Mouse (Mus musculus) neural tube, embryonic 15.5 days (tissue): Measurements from ENCODE around the gene Ccser2. TPM values are rescaled to one million over a fixed set of nuclear protein-coding genes. Genes with fewer than 3 reads are reported as not detected.
"Not testable (repeated sequence)": the region's sequence is repeated elsewhere in the genome, so short reads cannot be mapped to it uniquely, and the experiment has no call there.

Source experiments
- ATAC-seq: fragments of 200-750 bp; cut with Nextera tagmentation; 2 replicates; pipeline ENCODE4 v1.8.0; 2017; ENCODE audit warnings: mild to moderate bottlenecking, moderate TSS enrichment, moderate library complexity; ENCODE audit not compliant: low FRiP score
- H3K27ac ChIP-seq: fragments of 300-500 bp; sonication (generic); replicated peaks from 2 replicates; pipeline ENCODE4 v1.5.1; 2015; ENCODE audit warnings: mild to moderate bottlenecking, inconsistent platforms
- H3K27me3 ChIP-seq: fragments of 300-500 bp; sonication (generic); replicated peaks from 2 replicates; pipeline ENCODE4 v1.6.1; 2015; ENCODE audit warnings: inconsistent platforms
- H3K36me3 ChIP-seq: fragments of 300-500 bp; sonication (generic); 2 replicates; pipeline ENCODE4 v1.6.1; 2015; ENCODE audit warnings: inconsistent platforms
- H3K4me1 ChIP-seq: fragments of 300-500 bp; sonication (generic); 2 replicates; pipeline ENCODE4 v1.6.1; 2015; ENCODE audit warnings: inconsistent platforms
- H3K4me2 ChIP-seq: fragments of 300-500 bp; sonication (generic); 2 replicates; pipeline ENCODE4 v1.6.1; 2015; ENCODE audit warnings: inconsistent platforms, mild to moderate bottlenecking, moderate library complexity
- H3K4me3 ChIP-seq: fragments of 300-500 bp; sonication (generic); replicated peaks from 2 replicates; pipeline ENCODE4 v1.5.1; 2015; ENCODE audit warnings: mild to moderate bottlenecking, inconsistent platforms
- H3K9ac ChIP-seq: fragments of 300-500 bp; sonication (generic); replicated peaks from 2 replicates; pipeline ENCODE4 v1.6.1; 2015; ENCODE audit warnings: mild to moderate bottlenecking, inconsistent platforms
- H3K9me3 ChIP-seq: fragments of 300-500 bp; sonication (generic); replicated peaks from 2 replicates; pipeline ENCODE4 v1.6.1; 2016; ENCODE audit warnings: inconsistent platforms
- WGBS: fragments of 180-500 bp; shearing (Covaris S2); methylation state at CpG from one replicate; pipeline ENCODE4 v1.1.7; 2015; ENCODE audit warnings: mixed read lengths; 5-methylcytosine and 5-hydroxymethylcytosine counted together
- polyA plus RNA-seq: library from polyadenylated mRNA; unstranded; fragments of >200 nt; fragmentation: Nextera tagmentation; extraction: Ambion mirVana; gene quantifications from 2 replicates; pipeline ENCODE4 v1.2.1, GENCODE M21; 2015

The Ccser2 gene
- polyA plus RNA-seq: 89.7 and 97.4 TPM in 2 replicates

- H3K4me2 ChIP-seq: peak within 1 kb of the TSS; percentile 60
- WGBS: 1% methylated on average over 35 of the region's 39 CpGs
- peak within 1 kb of the TSS; percentile 89 for H3K4me3 ChIP-seq
- no peaks in the 10 kb centered on the region for H3K36me3 ChIP-seq
- no peaks in the 10 kb centered on the region for H3K27me3 ChIP-seq
- peak within 1 kb of the TSS; percentile 98 for H3K9ac ChIP-seq
- peak within 1 kb of the TSS; percentile 93 for H3K27ac ChIP-seq
- peaks cover 28% of the 10 kb centered on the region for H3K4me1 ChIP-seq
- peak; percentile 100 for ATAC-seq
- no peaks in the 10 kb centered on the region for H3K9me3 ChIP-seq
Observed at GRCm38 (mm10) chr14:36968628-36969147, at the start of gene Ccser2. Gene Ccser2, minus strand, starts transcription at chr14:36968777.

GRCm38 (mm10) chr14:37015894-37016293 is 47.3 kb upstream of the Ccser2 start:
- Histone ChIP-seq H3K27me3 (no peaks in the 10 kb centered on the region), H3K9ac (no peak overlapping the region), H3K4me3 (no peak overlapping the region), H3K4me1 (0 out of 2 replicates have a peak, but pooled peaks cover 2% of the 10 kb centered on the region), H3K4me2 (no peak overlapping the region), H3K9me3 (no peaks in the 10 kb centered on the region), H3K27ac (no peak overlapping the region), H3K36me3 (no peaks in the 10 kb centered on the region)
- no peak for ATAC-seq
- 45% methylated on average over 5 of the region's 5 CpGs for WGBS

GRCm38 (mm10) chr14:37013644-37014043 is 45.1 kb upstream of the Ccser2 start:
- H3K4me1 ChIP-seq: 0 out of 2 replicates have a peak, but pooled peaks cover 2% of the 10 kb centered on the region
- no peak overlapping the region for H3K9ac ChIP-seq
- ATAC-seq: no peak
- no peaks in the 10 kb centered on the region for H3K9me3 ChIP-seq
- no peak overlapping the region for H3K4me3 ChIP-seq
- no peaks in the 10 kb centered on the region for H3K36me3 ChIP-seq
- no peak overlapping the region for H3K4me2 ChIP-seq
- 40% methylated on average over 3 of the region's 3 CpGs for WGBS
- no peaks in the 10 kb centered on the region for H3K27me3 ChIP-seq
- no peak overlapping the region for H3K27ac ChIP-seq

- H3K4me1 ChIP-seq: 0 out of 2 replicates have a peak, but pooled peaks cover 2% of the 10 kb centered on the region
- no peak overlapping the region for H3K4me3 ChIP-seq
- H3K9ac ChIP-seq: no peak overlapping the region
- no peak overlapping the region for H3K27ac ChIP-seq
- no peaks in the 10 kb centered on the region for H3K27me3 ChIP-seq
- H3K36me3 ChIP-seq: no peaks in the 10 kb centered on the region
- ATAC-seq: no peak
- no peaks in the 10 kb centered on the region for H3K9me3 ChIP-seq
- WGBS: 93% methylated on average over 2 of the region's 2 CpGs
- no peak overlapping the region for H3K4me2 ChIP-seq
Observed at GRCm38 (mm10) chr14:37009686-37010085, 41.1 kb upstream of the Ccser2 start.

- Histone ChIP-seq H3K4me3 (no peak overlapping the region), H3K27ac (no peak overlapping the region), H3K36me3 (no peaks in the 10 kb centered on the region), H3K9me3 (no peaks in the 10 kb centered on the region), H3K4me2 (no peak overlapping the region), H3K9ac (no peak overlapping the region), H3K4me1 (no peaks in the 10 kb centered on the region), H3K27me3 (no peaks in the 10 kb centered on the region)
- no peak for ATAC-seq
- 81% methylated on average over 8 of the region's 8 CpGs for WGBS
Observed at GRCm38 (mm10) chr14:37006489-37006888, 37.9 kb upstream of the Ccser2 start.

GRCm38 (mm10) chr14:37005865-37006264 is 37.3 kb upstream of the Ccser2 start:
- H3K4me3 ChIP-seq: no peak overlapping the region
- no peak overlapping the region for H3K4me2 ChIP-seq
- H3K27me3 ChIP-seq: no peaks in the 10 kb centered on the region
- H3K27ac ChIP-seq: no peak overlapping the region
- H3K9me3 ChIP-seq: no peaks in the 10 kb centered on the region
- WGBS: 19% methylated on average over 3 of the region's 3 CpGs
- H3K4me1 ChIP-seq: no peaks in the 10 kb centered on the region
- H3K9ac ChIP-seq: no peak overlapping the region
- ATAC-seq: 0 out of 2 replicates have a peak, but pooled peaks have one; percentile 41
- no peaks in the 10 kb centered on the region for H3K36me3 ChIP-seq

GRCm38 (mm10) chr14:37003431-37004095 is 35.0 kb upstream of the Ccser2 start:
- ATAC-seq: no peak
- H3K4me2 ChIP-seq: no peak overlapping the region
- no peak overlapping the region for H3K9ac ChIP-seq
- no peaks in the 10 kb centered on the region for H3K27me3 ChIP-seq
- H3K9me3 ChIP-seq: no peaks in the 10 kb centered on the region
- H3K4me1 ChIP-seq: no peaks in the 10 kb centered on the region
- H3K27ac ChIP-seq: no peak overlapping the region
- H3K4me3 ChIP-seq: no peak overlapping the region
- H3K36me3 ChIP-seq: no peaks in the 10 kb centered on the region
- WGBS: 78% methylated on average over 8 of the region's 8 CpGs

GRCm38 (mm10) chr14:37002852-37003251 is 34.3 kb upstream of the Ccser2 start:
- Histone ChIP-seq H3K4me1 (no peaks in the 10 kb centered on the region), H3K9me3 (no peaks in the 10 kb centered on the region), H3K36me3 (no peaks in the 10 kb centered on the region), H3K4me2 (no peak overlapping the region), H3K27me3 (no peaks in the 10 kb centered on the region), H3K27ac (no peak overlapping the region), H3K9ac (no peak overlapping the region), H3K4me3 (no peak overlapping the region)
- ATAC-seq: no peak
- WGBS: 55% methylated on average over 2 of the region's 2 CpGs

- not testable (repeated sequence) for H3K27ac ChIP-seq, H3K4me3 ChIP-seq, H3K4me2 ChIP-seq, ATAC-seq, H3K9ac ChIP-seq, H3K9me3 ChIP-seq, H3K4me1 ChIP-seq, H3K27me3 ChIP-seq, H3K36me3 ChIP-seq
- 87% methylated on average over 6 of the region's 6 CpGs for WGBS
Observed at GRCm38 (mm10) chr14:37000780-37001179, 32.2 kb upstream of the Ccser2 start.

GRCm38 (mm10) chr14:36989784-36990183 is 21.2 kb upstream of the Ccser2 start:
- no peak overlapping the region for H3K9ac ChIP-seq

GRCm38 (mm10) chr14:36985693-36986092 is 17.1 kb upstream of the Ccser2 start:
- no peaks in the 10 kb centered on the region for H3K27me3 ChIP-seq
- H3K4me2 ChIP-seq: no peak overlapping the region
- no peaks in the 10 kb centered on the region for H3K9me3 ChIP-seq
- WGBS: 92% methylated on average over 3 of the region's 3 CpGs
- H3K36me3 ChIP-seq: no peaks in the 10 kb centered on the region
- no peak overlapping the region for H3K27ac ChIP-seq
- no peak overlapping the region for H3K4me3 ChIP-seq
- no peak overlapping the region for H3K9ac ChIP-seq
- no peaks in the 10 kb centered on the region for H3K4me1 ChIP-seq
- ATAC-seq: no peak

More at GRCm38 (mm10) chr14:36989784-36990183, 21.2 kb upstream of the Ccser2 start:
- H3K4me1 ChIP-seq: no peaks in the 10 kb centered on the region
- no peaks in the 10 kb centered on the region for H3K36me3 ChIP-seq
- no peak overlapping the region for H3K4me3 ChIP-seq
- H3K9me3 ChIP-seq: no peaks in the 10 kb centered on the region
- no peaks in the 10 kb centered on the region for H3K27me3 ChIP-seq
- ATAC-seq: no peak
- H3K27ac ChIP-seq: no peak overlapping the region
- no peak overlapping the region for H3K4me2 ChIP-seq

GRCm38 (mm10) chr14:36975019-36975418 is 6.4 kb upstream of the Ccser2 start:
- Histone ChIP-seq H3K27me3 (no peaks in the 10 kb centered on the region), H3K9me3 (no peaks in the 10 kb centered on the region), H3K9ac (no peak overlapping the region), H3K4me1 (no peaks in the 10 kb centered on the region), H3K27ac (no peak overlapping the region), H3K36me3 (no peaks in the 10 kb centered on the region), H3K4me3 (no peak overlapping the region), H3K4me2 (no peak overlapping the region)
- WGBS: 89% methylated on average over 3 of the region's 3 CpGs
- no peak for ATAC-seq
